Mouse (Mus musculus) hindbrain, embryonic 16.5 days (tissue): ENCODE data around the gene Grin2d. TPM values are rescaled to one million over a fixed set of nuclear protein-coding genes. Genes with fewer than 3 reads are reported as not detected.

Experiments
- ATAC-seq: fragments of 200-750 bp; cut with Nextera tagmentation; 2 replicates; pipeline ENCODE4 v1.8.0; 2017; ENCODE audit warnings: moderate TSS enrichment, moderate library complexity
- H3K27ac ChIP-seq: fragments of 300-500 bp; sonication (generic); 2 replicates; pipeline ENCODE4 v1.5.1; 2014; ENCODE audit warnings: low read depth, mild to moderate bottlenecking, control low read depth, low read length, moderate library complexity
- H3K27me3 ChIP-seq: fragments of 300-500 bp; sonication (generic); replicated peaks from 2 replicates; pipeline ENCODE4 v1.6.1; 2014; ENCODE audit warnings: low read length; ENCODE audit not compliant: control insufficient read depth, insufficient read depth
- H3K36me3 ChIP-seq: fragments of 300-500 bp; sonication (generic); 2 replicates; pipeline ENCODE4 v1.6.1; 2014; ENCODE audit warnings: mild to moderate bottlenecking, low read length, moderate library complexity, mixed read lengths; ENCODE audit not compliant: control insufficient read depth, insufficient read depth
- H3K4me1 ChIP-seq: fragments of 300-500 bp; sonication (generic); 2 replicates; pipeline ENCODE4 v1.6.1; 2014; ENCODE audit warnings: low read depth, low read length; ENCODE audit not compliant: control insufficient read depth, insufficient read depth
- H3K4me2 ChIP-seq: fragments of 300-500 bp; sonication (generic); 2 replicates; pipeline ENCODE4 v1.6.1; 2014; ENCODE audit warnings: mild to moderate bottlenecking, low read length, control low read depth, moderate library complexity
- H3K4me3 ChIP-seq: fragments of 300-500 bp; sonication (generic); 2 replicates; pipeline ENCODE4 v1.5.1; 2014; ENCODE audit warnings: mild to moderate bottlenecking, low read length, control low read depth, moderate library complexity
- H3K9ac ChIP-seq: fragments of 300-500 bp; sonication (generic); 2 replicates; pipeline ENCODE4 v1.6.1; 2014; ENCODE audit warnings: low read depth, mild to moderate bottlenecking, control low read depth, low read length, moderate library complexity
- H3K9me3 ChIP-seq: fragments of 300-500 bp; sonication (generic); 2 replicates; pipeline ENCODE4 v1.6.1; 2014; ENCODE audit warnings: mild to moderate bottlenecking, low read length, moderate library complexity; ENCODE audit not compliant: control insufficient read depth
- WGBS: fragments of 180-500 bp; shearing (Covaris S2); extraction: QIAGEN DNeasy Blood & Tissue Kit; methylation state at CpG from one replicate; pipeline ENCODE4 v1.1.7; 2014; 5-methylcytosine and 5-hydroxymethylcytosine counted together
- polyA plus RNA-seq: library from polyadenylated mRNA; unstranded; fragments of >200 nt; fragmentation: Nextera tagmentation; extraction: Ambion mirVana; gene quantifications from 2 replicates; pipeline ENCODE4 v1.2.1, GENCODE M21; 2015

Grin2d gene
- polyA plus RNA-seq, 1 experiment from 2014 or later, result 3.4 TPM

DNA sequence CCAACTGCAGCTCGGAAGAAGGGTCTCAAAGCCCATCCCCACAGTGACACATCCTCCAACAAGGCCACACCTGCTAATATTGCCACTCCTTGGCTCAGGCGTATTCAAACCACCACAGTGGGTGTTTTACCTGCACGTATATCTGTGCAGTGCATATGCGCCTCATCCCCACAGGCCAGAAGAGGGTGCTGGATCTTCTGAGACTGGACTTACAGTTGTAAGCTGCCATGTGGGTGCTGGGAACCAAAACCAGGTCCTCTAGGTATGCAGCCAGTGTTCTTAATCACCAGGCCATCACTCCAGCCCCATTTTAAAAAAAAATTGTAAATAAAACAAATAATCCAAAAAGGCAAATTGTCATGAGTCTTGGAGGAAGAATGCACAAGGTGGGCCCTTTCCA is 2.4 kb upstream of the Grin2d start:
- H3K9ac ChIP-seq, result no peak overlapping the region
- no peaks in the 10 kb centered on the region for H3K27me3 ChIP-seq
- H3K27ac ChIP-seq, result no peak overlapping the region
- WGBS, result 90% methylated on average over 4 of the region's 4 CpGs
- no peak overlapping the region for H3K4me2 ChIP-seq
- no peaks in the 10 kb centered on the region for H3K4me1 ChIP-seq
- ATAC-seq, result no peak
- H3K9me3 ChIP-seq, result no peaks in the 10 kb centered on the region
- no peak overlapping the region for H3K4me3 ChIP-seq
- peaks cover 56% of the 10 kb centered on the region for H3K36me3 ChIP-seq

DNA sequence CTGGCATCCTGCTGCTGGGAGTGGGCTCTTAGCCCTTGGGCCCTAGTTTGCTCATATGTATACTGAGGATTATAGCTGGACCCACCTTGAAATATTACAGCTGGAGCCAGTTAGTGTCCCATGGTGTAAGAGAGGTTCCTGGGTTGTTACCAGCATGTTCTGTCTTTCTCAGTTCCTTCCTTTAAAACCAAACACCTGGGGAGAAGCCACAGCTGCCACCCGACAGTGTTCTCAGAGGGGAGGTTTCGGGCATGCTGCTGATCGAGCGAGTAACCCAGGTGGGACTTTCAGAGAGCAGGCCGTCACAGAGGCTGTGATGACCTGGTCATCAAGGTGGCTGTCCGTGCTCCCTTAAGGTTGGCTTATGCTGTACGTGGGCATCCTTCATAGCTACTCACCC is 1.3 kb downstream of the Grin2d start:
- WGBS, result 99% methylated on average over 7 of the region's 7 CpGs
- Histone ChIP-seq H3K4me2 (no peak overlapping the region), H3K4me1 (peaks cover 14% of the 10 kb centered on the region), H3K27ac (no peak overlapping the region), H3K9ac (no peak overlapping the region), H3K27me3 (no peaks in the 10 kb centered on the region), H3K4me3 (no peak overlapping the region), H3K9me3 (no peaks in the 10 kb centered on the region), H3K36me3 (peaks cover 29% of the 10 kb centered on the region)
- ATAC-seq, result no peak

DNA sequence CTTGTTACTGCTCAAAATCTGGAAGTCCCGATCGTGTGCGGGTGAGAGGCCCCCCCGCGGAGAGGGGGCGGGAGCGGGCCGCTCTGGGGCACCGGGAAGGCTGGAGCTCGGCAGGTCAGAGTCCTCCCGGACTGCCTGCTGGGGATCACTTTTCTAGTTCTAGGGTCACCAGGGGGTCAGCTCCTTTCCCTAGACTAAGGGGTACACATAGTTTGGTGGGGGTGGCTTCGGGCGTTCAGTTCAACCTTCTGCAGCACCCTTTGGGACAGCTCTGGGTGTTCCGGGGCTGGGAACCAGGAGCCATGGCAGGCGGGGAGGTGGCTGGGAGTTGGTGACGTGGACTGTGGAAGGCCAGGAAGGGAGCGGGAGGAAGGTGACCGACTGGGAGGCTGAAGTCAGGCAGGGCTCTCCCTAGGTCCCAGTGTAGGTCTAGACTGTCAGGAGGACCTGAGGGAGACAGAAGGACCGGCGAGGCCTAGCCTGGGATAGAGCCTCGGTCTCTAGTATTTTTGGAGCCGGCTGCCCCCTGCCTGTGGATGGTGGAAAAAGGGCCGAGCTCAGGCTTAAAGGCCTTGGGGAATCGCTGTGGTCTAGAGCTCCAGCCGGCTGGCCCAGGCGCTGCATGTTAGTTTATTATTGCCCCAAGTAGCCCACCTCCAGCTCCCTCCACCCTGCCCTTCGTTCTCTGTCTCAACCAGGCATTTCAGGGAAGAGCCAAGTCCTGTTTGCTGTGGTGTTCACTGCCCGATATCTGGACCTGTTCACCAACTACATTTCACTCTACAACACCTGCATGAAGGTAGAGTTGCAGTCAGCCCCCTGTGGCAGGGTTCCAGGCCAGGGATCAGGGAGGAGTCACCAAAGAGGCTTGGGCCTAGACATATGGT is 4.9 kb downstream of the Grin2d start:
- Histone ChIP-seq H3K4me3 (peak overlapping the region; percentile 52), H3K36me3 (peaks cover 18% of the 10 kb centered on the region; the same call in 1 of the 2 replicates), H3K4me1 (peaks cover 36% of the 10 kb centered on the region), H3K27me3 (no peaks in the 10 kb centered on the region), H3K4me2 (peak overlapping the region; percentile 89), H3K27ac (peak overlapping the region; percentile 65), H3K9ac (peak overlapping the region; percentile 72), H3K9me3 (no peaks in the 10 kb centered on the region)
- 2% methylated on average over 28 of the region's 28 CpGs for WGBS
- ATAC-seq, result peak; percentile 19; the same call in 1 of the 2 replicates

DNA sequence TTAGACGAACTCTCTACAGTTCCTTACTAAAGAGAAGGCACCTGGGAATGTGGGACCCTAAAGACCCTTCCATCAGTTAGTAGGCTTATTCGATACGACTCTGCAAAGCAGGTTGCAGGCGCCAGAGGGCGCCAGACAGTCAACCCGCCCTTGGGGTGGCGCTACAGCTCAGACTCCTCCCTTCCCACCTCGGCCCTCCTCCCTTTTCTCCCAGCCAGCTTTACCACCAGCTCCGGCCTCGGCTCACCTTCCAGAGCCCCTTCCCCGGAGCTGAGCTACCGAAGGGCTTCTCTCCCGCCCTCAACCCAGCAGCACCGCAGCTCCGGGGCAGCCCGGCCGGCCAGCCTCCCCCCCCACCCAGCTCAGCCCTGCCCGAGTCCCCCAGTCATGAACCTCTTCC is 5.6 kb downstream of the Grin2d start, which contains the start of gene Kdelr1:
Gene Kdelr1 (plus strand): TSS at position 149 of the 400 bp plus-strand sequence.
- H3K27me3 ChIP-seq, result no peaks in the 10 kb centered on the region
- H3K4me3 ChIP-seq, result peak within 1 kb of the TSS; percentile 52
- peak within 1 kb of the TSS; percentile 72 for H3K9ac ChIP-seq
- H3K36me3 ChIP-seq, result peaks cover 15% of the 10 kb centered on the region; the same call in 1 of the 2 replicates
- H3K27ac ChIP-seq, result peak within 1 kb of the TSS; percentile 65
- H3K9me3 ChIP-seq, result no peaks in the 10 kb centered on the region
- ATAC-seq, result peak; percentile 73
- under 1% methylated on average over 18 of the region's 18 CpGs for WGBS
- H3K4me1 ChIP-seq, result peaks cover 43% of the 10 kb centered on the region
- peak within 1 kb of the TSS; percentile 89 for H3K4me2 ChIP-seq

DNA sequence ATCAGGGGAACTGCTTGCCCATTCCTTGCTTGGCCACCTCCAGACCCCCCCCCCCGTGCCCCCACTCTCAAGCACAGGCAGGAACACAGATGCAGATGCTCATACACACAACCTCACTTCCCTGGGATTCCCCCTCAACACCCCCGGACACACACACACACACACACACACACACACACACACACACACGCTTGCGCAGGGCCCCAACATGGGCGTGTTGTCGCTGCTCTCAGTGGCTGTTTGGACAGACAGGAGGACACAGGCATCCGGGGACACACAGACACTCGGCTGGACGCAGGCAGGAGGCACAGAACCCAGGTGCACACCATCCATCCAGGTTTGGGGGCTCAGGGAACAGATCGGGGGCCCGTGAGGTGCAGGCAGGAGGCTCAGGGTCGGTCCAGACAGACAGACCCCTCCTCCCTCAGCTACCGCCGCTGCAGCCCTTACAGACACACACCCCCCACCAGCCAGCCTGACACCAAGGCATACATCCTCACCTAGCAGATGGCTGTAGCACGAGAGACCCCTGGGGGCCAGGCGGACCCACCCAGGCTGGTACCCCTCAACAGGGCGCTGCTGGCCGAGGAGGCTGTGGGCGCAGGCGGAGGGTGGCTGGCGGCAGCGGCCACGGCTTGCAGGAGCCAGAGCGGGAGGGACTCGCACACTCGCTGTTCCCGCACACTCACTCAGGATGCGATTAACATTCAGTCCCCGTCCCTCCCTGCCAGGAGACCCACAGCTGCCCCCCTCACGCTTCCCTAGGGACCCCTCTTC is 7.7 kb downstream of the Grin2d start:
- ATAC-seq, result peak; percentile 7
- Histone ChIP-seq H3K36me3 (no peaks in the 10 kb centered on the region), H3K4me1 (peaks cover 53% of the 10 kb centered on the region), H3K9me3 (no peaks in the 10 kb centered on the region), H3K4me2 (peak overlapping the region; percentile 79), H3K27me3 (no peaks in the 10 kb centered on the region), H3K4me3 (peak overlapping the region; percentile 72), H3K9ac (peak overlapping the region; percentile 84), H3K27ac (peak overlapping the region; percentile 60)
- under 1% methylated on average over 30 of the region's 30 CpGs for WGBS

DNA sequence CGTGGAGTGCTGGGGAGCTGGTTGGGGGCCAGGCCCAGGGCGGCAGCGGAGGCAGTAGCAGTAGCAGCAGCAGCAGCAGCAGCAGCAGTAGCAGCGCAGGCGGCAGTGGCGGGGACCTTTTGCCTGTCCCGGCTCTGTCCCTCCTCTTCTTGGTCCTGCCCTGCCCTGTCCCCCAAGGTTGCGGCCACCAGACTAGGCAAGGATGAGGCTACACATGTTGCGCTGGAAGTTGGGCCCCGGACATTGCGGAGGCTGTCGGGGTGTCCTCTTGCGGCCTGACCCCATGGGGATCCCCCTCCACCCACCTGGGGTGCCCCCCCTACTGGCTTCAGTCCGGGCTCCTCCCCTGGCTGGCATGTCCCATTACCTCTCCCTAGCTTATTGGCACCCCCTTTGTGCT is 8.4 kb downstream of the Grin2d start:
- no peaks in the 10 kb centered on the region for H3K27me3 ChIP-seq
- H3K27ac ChIP-seq, result peak overlapping the region; percentile 60
- peak overlapping the region; percentile 72 for H3K4me3 ChIP-seq
- H3K9me3 ChIP-seq, result no peaks in the 10 kb centered on the region
- ATAC-seq, result no peak
- peaks cover 50% of the 10 kb centered on the region for H3K4me1 ChIP-seq
- 5% methylated on average over 10 of the region's 14 CpGs for WGBS
- no peaks in the 10 kb centered on the region for H3K36me3 ChIP-seq
- peak overlapping the region; percentile 84 for H3K9ac ChIP-seq
- peak overlapping the region; percentile 79 for H3K4me2 ChIP-seq

DNA sequence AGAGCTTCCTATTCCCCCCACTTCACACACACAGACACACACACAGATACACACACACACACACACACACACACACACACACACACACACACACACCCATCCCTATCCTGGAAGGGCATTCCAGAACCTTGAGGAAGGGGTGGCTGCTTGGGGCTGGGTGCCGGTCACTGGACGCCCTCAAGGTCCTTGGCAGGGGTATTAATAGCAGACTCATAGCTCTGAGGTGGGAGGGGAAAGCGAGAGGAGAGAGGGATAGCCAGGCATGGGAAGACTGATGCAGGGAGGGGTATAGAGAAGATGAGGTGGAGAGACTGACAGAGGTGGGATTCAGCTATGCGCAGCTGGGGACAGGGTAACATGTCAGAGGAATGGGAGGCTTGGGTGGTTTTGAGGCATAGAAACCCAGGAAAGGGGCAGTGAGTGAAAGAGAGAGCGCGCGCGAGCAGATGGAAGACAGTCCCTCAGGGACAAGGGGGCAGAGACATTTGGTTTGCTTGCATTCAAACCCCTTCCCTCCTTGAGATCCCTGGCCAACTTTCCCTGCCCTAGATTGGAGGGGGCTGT is 9.0 kb downstream of the Grin2d start:
- peaks cover 46% of the 10 kb centered on the region for H3K4me1 ChIP-seq
- ATAC-seq, result no peak
- no peaks in the 10 kb centered on the region for H3K9me3 ChIP-seq
- WGBS, result 8% methylated on average over 8 of the region's 8 CpGs
- H3K36me3 ChIP-seq, result no peaks in the 10 kb centered on the region
- H3K27ac ChIP-seq, result peak overlapping the region; percentile 60; the same call in 1 of the 2 replicates
- H3K27me3 ChIP-seq, result no peaks in the 10 kb centered on the region
- peak overlapping the region; percentile 84 for H3K9ac ChIP-seq
- peak overlapping the region; percentile 72 for H3K4me3 ChIP-seq
- peak overlapping the region; percentile 79 for H3K4me2 ChIP-seq

DNA sequence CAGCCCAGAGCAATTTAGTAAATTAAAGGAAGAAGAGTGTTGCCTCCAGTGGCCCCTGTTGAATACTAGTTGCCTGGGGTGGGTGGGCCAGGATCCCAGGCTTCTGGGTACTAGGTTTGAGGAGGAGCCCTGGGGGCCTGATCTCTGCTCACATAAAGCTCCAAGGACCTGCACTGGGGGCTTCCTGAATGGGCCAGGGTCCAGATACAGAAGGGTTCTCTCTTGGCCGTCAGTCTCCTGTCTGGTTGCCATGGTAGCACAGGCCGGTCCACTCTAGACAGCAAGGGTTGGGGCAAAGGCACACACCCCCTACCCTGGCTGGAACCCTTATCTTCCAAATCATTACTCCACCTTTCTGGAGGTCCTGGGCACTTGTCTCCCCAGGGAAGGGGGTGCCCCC is 10.3 kb downstream of the Grin2d start:
- Histone ChIP-seq H3K27me3 (no peaks in the 10 kb centered on the region), H3K36me3 (no peaks in the 10 kb centered on the region), H3K9ac (peak overlapping the region; percentile 89), H3K9me3 (no peaks in the 10 kb centered on the region), H3K4me1 (peaks cover 39% of the 10 kb centered on the region), H3K4me3 (peak overlapping the region; percentile 72), H3K4me2 (peak overlapping the region; percentile 79), H3K27ac (no peak overlapping the region)
- 8% methylated on average over 2 of the region's 2 CpGs for WGBS
- ATAC-seq, result no peak
